Mouse (Mus musculus) gastrocnemius, postnatal 14 days (tissue): Measurements from ENCODE around the gene Zbtb7b. TPM values are rescaled to one million over a fixed set of nuclear protein-coding genes. Genes with fewer than 3 reads are reported as not detected.
A peak's percentile ranks its signal among the peaks of the same experiment; 100 is the strongest.

ENCODE experiments used
- DNase-seq: peaks from one replicate; pipeline ENCODE4 v3.0.0; 2021; ENCODE audit warnings: mixed read lengths
- intact Hi-C: fragments of 180-260 bp; cut with DNase I; formaldehyde crosslinking; loops from one replicate; pipeline ENCODE4 v1.15.1; 2025; ENCODE audit warnings: low total_unique reads
- total RNA-seq, 2 experiments: library from RNA; stranded (reverse); gene quantifications; 2 replicates each; pipeline ENCODE4 v1.2.3; 2021

Zbtb7b gene
- total RNA-seq, 2 experiments from 2014 or later, result 18.4 to 24.0 TPM

DNA sequence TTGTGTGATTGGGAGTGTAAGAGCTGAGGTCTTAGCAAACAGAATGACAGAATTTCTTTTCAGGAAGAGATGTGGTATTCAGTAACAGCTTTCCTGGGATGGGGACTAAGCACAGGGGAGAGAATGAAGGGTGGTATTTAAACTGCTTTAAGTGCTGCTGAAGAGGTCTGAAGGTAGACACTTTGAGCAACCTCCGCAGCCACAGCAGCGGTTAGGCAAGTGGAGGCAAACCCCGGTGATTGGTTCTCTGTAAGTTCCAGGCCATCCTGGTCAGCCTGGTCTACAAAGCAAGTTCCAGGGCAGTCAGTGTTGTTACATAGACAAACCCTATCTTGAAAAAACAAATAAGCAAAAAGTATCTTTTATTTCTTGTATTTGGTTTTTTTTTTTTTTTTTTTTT lies 25.4 kb upstream of the Zbtb7b start:
- DNase-seq, result no peak
- intact Hi-C loops, result no loop called here

DNA sequence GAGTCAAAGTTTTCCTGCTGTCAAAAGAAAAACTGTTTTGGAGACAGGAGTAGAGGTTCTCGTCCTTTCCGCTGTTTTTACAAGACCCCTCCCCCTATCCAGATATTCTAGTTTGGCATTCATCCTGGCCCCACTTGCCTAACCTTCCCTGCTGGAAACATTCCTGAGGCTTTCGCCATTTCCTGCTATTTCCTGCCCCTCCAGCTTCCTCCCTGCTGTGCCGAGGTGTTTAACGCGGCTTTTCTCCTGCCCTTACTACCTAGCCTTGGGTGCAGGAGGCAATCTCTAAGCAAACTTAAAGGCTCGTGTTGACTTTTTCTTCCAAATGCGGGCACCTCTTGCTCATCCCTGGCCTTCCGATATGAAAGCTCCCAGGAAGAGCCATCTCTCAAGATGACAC lies 25.0 kb upstream of the Zbtb7b start:
- intact Hi-C loops, result no loop called here

DNA sequence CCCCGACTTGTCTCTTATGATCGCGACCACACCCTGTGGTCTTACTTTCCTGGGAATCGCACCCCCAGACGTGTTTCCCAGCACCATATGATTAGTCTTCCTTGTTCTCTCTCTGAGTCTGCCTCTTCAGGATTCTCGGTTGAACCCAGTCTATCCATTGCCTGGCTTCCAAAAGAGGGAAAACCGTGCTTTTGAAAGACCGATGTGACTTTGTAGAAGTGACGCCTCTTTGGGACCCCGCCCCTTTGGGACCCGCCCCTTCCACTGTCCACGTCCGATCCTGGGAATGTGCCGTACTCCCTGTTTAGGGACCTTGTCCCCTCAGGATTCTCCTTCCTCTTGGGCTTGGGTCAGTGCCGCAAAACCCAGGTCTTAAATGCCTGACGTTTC lies 24.3 kb upstream of the Zbtb7b start:
- intact Hi-C loops, result no loop called here
- DNase-seq, result peak; percentile 88

More for the DNA sequence above, 25.0 kb upstream of the Zbtb7b start:
- peak; percentile 47 for DNase-seq

DNA sequence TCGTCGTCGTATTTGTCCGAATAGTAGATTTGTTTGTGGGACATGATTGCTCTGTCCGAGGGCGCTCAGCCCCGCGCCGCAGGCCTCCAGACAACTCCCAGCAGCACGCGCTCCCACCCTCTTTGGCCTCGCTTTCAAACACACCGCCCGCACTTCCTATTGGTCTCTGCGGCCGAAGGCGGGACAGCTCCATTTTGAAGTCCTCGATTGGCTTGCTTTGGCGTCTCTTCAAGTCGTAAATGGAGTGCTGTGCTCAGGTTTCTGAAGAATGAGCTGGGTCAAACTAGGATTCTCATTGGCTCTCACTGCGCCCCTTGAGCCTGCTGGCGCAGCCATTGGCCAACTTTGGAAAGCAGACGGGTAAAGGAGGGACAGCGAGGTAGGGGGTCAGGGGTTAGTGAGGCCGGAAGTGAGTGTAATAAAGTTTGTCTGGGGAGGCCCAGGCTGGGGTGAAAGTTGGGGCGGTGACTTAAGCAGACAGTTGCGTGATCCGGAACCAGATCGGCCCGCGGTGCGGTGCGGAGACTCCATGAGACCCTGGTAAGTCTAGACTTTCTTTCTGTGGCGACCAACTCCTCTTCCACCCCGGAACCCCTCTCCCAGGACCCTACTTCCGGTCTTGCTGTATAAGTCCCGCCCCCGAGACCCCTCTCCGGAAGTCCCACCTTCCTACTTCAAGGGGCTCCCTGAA lies 23.7 kb upstream of the Zbtb7b start, which contains the start of the genes Cks1b and Shc1:
Gene Cks1b, minus strand, starts transcription at position 214 of the 691 bp plus-strand sequence.
Gene Shc1, plus strand, starts transcription at position 274 of the 691 bp plus-strand sequence.
- intact Hi-C loops, result no loop called here
- peak; percentile 93 for DNase-seq

DNA sequence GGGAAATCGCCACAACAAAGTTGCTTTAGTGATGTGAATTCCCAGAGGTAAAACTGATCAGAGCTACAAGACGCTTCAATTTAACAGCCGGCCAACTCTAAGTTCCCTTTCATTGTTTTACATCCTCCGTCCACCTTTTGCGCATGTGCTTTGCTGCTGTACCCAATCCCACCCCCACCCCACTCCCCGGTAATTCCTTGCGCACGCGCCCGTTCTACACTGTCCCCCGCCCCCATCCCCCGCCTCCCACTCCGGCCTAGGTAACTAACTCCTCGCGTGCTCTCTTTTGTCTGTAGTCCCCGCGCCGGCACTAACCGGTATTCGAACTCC lies 23.2 kb upstream of the Zbtb7b start:
- intact Hi-C loops, result no loop called here
- DNase-seq, result no peak

DNA sequence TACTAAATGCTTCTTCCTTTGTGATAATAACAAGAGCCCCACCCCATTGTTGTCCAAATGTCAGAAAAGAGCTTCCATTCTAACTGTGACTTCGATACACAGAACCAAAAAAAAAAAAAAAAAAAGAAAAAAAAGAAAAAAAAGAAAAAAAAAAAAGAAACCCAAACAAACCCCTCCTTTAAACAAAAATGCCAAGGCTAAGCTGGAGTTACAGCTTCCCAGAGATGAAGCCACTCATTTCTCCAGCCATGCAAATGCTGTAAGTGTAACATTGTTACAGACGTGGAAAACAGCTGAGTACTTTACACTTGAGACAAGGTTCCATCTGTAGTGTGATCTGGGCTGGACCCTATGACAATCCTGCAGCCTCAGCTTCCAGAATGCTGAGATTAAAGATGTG lies 22.6 kb upstream of the Zbtb7b start:
- DNase-seq, result no peak
- intact Hi-C loops, result no loop called here

DNA sequence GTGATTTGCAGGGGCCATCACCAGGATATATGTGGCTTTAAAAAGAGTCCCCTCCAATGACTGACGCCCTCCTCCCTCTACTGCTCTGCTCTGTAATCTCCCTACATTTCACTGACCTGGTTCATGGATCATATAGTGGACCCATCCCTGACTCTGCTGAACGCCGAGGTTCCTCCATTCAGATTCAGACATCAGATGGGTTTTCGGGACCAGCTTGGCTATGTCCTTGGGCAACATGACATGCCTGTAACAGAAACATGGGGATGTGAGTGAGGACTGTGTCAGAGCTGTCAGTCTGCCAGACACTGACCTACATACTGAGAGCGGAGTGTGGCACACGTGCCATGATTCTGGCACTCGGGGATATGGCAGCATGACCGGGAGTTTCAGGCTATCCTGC lies 21.6 kb upstream of the Zbtb7b start:
- no peak for DNase-seq
- intact Hi-C loops, result no loop called here

DNA sequence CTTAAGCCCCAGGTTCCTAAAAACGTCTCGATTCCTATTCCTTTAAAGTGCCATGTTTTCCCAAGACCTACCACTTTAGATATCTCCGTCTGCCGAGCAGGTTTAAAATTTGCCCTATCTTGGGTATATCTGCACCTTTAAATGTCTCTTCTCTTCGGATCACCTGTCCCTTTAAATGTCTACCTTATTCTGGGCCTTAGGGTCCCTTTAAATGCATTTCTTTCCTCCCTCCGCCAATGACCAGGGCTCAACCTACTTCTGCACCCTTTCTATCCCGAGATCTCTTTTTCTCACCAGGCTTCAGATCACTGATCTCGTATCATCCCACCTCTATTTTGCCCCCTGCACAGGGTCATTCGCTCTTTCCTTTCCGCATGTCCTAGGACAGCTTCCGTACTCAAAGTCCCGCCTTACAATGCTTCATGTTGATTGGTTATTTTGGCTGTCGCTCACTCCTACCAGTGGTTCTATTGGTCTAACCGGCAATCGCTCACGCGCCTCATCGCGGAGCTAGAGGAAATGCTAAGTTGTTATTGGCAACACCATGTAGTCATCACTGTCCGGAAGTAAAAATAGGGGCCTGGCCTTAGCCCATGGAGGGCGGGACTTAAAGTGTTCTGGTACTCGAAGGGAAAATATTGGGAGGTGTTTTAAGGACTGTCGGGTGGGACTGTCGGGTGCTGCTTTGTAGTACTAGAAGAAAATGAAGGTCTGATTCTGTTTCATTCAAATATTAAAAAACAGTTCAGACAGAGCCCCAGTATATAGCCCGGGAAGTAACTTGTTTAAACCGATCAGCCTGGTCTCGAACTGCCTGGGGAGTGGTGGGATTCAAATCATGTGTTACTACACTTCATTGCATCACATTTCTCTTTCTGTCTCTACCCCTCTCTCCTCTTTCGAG lies 17.2 kb upstream of the Zbtb7b start, which contains the start of gene Flad1:
Gene Flad1, minus strand, starts transcription at position 381 of the 904 bp plus-strand sequence.
- DNase-seq, result peak; percentile 92
- intact Hi-C loops, result no loop called here

DNA sequence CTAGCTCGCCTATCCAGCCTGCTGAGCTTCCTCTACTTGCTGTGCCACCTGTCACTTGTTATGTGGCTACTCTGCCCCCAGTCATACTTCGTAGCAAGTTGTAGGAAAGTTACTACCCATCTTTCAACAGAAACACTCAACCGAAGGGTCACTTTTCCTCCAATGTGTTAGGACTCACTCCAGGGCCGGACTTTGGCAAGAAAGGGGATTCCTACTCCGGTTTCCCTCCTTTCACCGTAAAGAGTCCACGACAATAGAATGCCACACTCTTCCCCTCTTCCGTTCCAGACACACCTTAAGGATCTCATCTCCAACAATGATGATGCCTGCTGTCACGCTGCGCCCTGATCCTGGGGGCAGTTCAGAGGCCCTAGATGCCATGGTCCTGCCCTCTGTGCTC lies 16.3 kb upstream of the Zbtb7b start:
- intact Hi-C loops, result no loop called here
- no peak for DNase-seq

DNA sequence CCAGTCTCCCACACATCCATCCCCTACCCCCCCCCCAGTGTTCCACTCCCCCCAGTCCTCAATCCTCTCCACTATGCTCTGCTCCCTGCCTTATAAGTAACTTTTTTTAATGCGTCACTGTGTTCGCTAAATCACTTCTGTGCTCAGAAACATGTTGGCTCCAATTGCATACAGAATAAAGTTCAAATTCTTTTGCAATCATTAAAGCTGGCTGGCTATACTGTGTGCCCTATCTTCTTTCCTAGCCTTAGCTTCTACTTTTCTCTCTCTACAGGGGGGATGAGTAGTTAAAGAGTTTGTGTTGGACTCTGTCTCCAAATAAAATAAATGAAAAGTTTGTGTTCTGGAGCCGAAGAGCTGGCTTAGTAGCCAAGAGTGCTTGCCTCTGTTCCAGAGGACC lies 15.1 kb upstream of the Zbtb7b start:
- intact Hi-C loops, result no loop called here
- no peak for DNase-seq

DNA sequence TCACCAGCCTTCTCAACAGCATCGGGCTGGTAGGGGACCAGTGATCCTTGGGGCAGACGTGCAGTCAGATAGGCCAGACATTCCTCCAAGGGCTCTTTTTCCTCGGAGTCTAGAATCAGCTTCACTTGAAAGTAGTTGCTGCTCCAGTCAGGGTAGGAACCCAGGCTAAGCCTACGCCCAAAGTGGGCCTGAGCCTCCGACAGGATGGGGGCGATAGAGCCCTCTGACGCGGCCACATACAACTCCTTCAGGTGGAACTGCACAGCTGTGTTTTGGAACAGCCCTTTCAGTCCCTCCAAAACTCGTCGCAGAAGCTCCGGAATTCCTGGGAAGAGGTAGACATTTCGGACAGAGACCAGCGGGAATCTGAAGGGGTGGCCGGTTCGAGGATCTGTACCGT lies 13.9 kb upstream of the Zbtb7b start:
- no peak for DNase-seq
- intact Hi-C loops, result no loop called here

DNA sequence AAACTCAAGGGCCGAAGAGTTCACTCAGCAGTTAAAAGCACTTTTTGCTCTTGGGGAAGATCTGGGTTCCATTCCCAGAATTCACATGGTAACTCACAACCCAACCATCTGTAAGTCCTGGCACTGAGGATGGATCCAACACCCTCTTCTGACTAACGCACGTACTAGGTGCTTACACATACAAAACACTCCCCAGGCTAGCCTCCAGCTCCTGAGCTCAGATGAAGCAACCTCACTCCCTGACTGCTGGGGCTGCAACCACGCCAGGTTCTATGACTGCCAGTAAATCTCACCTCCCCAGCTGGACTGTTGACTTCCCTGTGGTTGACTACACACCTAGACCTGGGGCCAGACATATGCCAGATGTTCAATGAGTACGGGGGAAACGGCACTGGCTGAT lies 12.3 kb upstream of the Zbtb7b start:
- DNase-seq, result no peak
- intact Hi-C loops, result no loop called here

DNA sequence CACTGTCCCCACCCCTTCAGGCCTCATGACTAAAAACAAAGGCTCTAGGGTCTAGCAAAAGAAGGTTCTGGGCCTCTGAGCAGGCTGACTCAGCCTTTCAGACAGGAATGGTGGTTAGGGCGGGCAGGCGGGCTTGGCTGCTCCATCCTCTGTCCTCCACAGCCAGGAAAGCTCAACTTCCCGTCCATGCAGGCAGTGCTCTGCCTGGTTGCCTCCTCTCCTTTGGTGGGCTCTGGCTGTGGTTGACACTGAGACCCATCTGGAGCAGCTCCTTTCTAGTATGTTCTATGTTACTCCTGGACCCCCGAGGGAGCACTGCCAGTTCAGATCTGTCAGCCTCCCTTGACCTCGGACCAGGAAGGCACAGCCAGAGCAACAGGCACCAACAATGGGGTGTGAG lies 8.1 kb upstream of the Zbtb7b start, which contains the start of gene Lenep:
Gene Lenep, minus strand, starts transcription at position 101 of the 400 bp plus-strand sequence.
- no peak for DNase-seq
- intact Hi-C loops, result no loop called here

DNA sequence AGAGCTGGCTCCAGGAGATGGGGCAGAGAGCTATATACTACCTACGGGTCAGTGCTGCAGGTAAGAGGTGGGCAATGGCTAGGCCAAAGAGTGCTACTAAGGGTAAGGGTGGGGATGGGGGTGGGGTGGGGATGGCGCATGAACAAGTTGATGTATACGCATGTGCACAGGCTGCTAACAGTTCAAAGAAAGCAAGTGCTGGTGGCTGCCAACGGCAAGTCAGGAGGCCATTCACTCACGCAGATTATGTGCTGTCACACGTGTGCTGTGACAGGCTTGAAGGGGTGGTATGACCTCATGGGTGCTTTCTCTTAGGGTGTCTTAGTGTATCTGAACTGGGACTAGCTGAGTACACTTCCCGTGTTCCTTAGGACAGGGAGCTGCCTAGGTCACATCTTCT lies 6.8 kb upstream of the Zbtb7b start:
- intact Hi-C loops, result no loop called here
- no peak for DNase-seq

DNA sequence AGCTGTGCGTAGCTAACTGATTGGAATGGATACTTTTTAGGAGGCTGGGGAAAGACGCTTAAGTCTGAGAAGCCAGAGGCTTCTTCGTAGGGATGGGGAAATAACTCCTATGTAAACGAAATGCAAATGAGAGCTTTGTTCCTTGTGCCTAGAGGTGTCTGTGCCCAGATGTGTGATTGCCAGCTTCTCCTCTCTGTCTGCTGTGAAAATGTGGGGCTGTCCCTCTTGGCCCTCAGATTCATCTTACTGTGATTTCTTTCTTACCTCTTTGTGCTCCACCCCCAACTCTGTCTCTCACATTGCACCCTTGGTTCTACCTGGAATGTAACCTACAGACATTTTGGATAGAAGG lies 2.1 kb upstream of the Zbtb7b start:
- intact Hi-C loops, result no loop called here
- DNase-seq, result no peak

DNA sequence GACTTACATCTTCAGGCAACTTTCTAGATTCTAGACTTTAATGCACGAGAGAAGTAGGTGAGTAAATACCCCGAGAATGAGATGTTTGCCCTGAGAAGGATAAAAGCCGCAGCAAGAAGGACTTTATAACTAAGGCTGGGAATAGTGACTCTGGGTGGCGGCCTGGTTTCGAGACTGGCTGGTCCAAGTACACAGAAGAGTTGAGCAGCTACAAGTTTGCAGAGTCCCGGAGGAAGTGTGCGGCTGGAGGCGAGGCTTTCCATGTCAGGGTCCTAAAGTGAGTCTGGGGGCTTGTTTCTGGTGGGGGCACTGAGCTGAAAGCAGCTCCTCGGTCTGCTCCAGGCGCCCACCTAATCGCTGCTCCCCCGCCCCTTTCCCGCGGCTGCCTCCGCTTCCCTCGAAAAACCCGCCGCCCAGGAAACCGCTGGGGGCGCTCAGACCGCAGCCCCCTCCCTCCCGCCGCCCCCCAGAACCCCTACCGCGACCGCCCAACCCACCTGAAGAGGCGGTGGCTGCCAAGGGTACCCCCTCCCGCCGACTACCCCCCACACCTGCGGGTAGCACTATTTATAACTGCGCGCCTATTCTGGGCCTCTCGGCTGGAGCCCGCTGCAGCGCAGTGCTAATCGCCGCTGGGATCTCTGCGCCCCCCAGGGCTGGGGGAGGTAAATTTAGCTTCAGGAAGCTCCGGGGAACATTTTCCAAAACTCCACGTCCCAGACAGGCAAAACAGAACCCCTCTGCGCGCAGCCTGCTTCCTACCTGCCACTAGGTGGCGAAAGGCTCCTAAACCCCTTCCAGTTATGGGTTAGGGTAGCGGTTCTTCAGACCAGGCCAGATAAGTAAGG lies 1.5 kb upstream of the Zbtb7b start:
- DNase-seq, result peak; percentile 77
- intact Hi-C loops, result no loop called here

DNA sequence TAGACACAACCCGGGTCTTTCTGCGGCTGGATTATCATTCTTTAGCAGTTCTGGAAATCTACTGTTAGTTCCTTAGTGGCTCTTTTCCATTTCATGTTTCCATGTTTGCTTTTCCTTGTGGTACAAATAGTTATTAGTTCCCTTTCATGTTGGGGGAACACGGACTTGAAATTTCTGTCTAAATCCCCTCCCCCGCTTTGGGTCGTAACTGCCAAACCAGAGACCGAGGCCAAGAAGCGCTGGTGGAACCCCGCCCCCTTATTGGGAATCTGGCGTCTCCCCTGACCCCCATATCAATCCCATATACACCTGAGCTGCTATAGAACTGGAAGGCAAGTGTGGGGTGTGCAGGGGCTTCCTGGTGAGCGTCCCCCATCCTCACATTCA lies 836 bp upstream of the Zbtb7b start:
- no peak for DNase-seq
- intact Hi-C loops, result no loop called here

DNA sequence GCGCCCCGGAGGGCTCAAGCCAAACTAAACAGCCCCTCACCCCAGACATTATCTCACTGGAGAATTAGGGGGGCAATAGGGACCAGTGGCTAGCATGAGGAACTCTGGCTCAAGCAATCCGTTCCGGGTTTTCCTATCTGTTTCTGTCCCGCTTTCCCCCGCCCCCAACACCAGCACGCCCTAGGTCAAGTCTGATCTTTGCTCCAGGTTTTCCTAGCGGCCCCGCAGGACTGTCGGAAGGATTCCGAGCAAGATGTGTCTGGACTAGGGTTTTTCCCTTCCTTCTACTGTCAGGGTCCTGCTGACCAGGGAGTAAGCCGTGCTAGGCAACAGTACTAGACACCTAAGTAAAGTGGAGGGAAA lies 299 bp upstream of the Zbtb7b start:
- intact Hi-C loops, result no loop called here
- DNase-seq, result peak; percentile 88

DNA sequence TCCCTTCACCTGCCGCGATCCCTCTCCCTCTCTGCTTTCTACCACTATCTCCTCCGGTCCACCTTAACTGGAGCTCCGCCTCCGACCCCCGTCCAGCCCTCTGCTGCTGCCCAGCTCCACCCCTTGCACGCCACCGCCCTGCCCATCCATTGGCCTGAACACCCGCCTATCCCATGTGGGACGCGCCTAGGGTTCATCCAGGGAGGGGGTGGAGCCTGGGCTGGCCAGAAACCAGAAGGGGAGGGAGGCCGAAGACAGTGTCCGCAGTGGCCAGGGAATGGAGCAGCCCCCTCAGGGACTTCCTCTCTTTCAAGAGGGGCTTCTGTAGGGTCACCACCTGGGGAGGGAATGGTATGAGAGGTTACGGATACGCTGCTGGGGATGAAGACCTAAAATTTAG lies 971 bp downstream of the Zbtb7b start:
- intact Hi-C loops, result no loop called here
- DNase-seq, result peak; percentile 100

DNA sequence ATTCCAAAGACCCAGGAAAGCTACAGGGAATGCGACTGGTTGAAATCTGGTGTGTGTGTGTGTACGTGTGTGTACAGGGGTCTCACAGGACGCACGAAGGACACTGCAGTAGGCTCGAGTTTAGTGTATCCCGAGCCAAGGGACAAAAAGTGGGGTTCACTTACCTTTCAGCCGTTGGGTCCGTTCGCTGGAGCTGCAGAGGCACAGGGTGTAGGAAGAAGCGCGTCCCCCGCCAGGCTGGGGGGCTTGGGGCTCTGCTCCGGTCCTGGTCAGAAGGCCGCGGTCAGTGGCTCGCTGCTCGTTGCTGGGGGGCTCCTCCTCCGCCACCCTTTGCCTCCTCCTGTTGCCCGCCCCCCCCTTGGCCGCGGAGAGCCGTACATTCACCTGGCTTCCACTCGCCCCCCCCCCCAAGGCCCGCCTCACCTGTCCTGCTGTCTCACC lies 1.7 kb downstream of the Zbtb7b start:
- DNase-seq, result no peak
- intact Hi-C loops, result no loop called here
